Mouse (Mus musculus) E14TG2a.4 (cell line): ENCODE results near the gene Gadd45b.

Experiments
- CTCF ChIP-seq: conservative IDR thresholded peaks from 2 replicates; pipeline ENCODE4 v1.5.1; 2014; ENCODE audit warnings: low read length
- NANOG ChIP-seq: IDR thresholded peaks from 2 replicates; pipeline ENCODE4 v1.6.1; 2014; ENCODE audit warnings: borderline replicate concordance, low read length, mixed read lengths
- POU5F1 ChIP-seq: IDR thresholded peaks from 2 replicates; pipeline ENCODE4 v1.6.1; 2014; ENCODE audit warnings: low read length, borderline replicate concordance

DNA sequence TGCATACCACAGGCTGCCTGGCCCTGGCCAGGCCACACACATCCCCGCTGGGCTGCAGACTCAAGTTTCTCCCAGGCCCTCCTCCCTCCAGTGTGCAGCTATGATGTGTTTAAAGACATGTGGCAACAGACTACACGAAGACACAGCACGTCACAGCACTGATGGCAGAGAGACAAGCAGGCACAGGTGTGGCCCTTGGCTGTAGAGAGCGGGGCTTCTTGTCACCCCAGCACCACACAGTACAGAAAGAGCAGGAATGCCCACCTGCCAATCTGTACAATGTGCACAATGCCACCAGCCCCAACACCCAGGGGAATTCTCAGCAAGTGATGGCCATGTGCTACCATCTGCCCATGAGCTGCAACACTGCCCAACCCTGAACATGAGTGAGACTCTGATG lies 18.5 kb upstream of the Gadd45b start:
- TF ChIP-seq CTCF (no peak), POU5F1 (no peak), NANOG (no peak)
